Mouse (Mus musculus) inflammation-experienced regulatory T-cells (primary cell): ENCODE results near the gene Tmub2. TPM values are rescaled to one million over a fixed set of nuclear protein-coding genes. Genes with fewer than 3 reads are reported as not detected.

Experiments
- polyA plus RNA-seq, 2 experiments: library from polyadenylated mRNA; unstranded; fragments of 100-300 nt; shearing (Covaris generic); gene quantifications; one replicate each; pipeline ENCODE4 v1.2.1; 2017

Gene Tmub2
- polyA plus RNA-seq: 10 to 100 TPM; 58.4 to 59.3 TPM

GRCm38 (mm10) chr11:102284501-102285094 is at the start of gene Tmub2:
Gene Tmub2 (plus strand): TSS chr11:102284931.

GRCm38 (mm10) chr11:102248630-102249230 is 36.0 kb upstream of the Tmub2 start, which contains the start of gene BC030867:
Gene BC030867 (plus strand): TSS chr11:102248882.

GRCm38 (mm10) chr11:102268520-102269244 is 16.0 kb upstream of the Tmub2 start, which contains the start of gene Asb16:
Gene Asb16 (plus strand): TSS chr11:102268743.

GRCm38 (mm10) chr11:102296491-102297472 is 12.1 kb downstream of the Tmub2 start, which contains the start of gene Atxn7l3:
Gene Atxn7l3 (minus strand): TSS chr11:102296631.

GRCm38 (mm10) chr11:102319410-102319792 is 34.7 kb downstream of the Tmub2 start, which contains the start of gene Ubtf:
Gene Ubtf (minus strand): TSS chr11:102319742.

Other genes with a start within 250 kb of the Tmub2 start
- under 1 TPM in 1 of 2 experiments, not detected in 1; 0.93 TPM for gene Cd300lg, start 243.4 kb upstream of the Tmub2 start, polyA plus RNA-seq
- 1 to 10 TPM; 3.1 to 4.8 TPM for gene Mpp2, start 196.4 kb upstream of the Tmub2 start, polyA plus RNA-seq
- gene Ppy, start 183.6 kb upstream of the Tmub2 start, polyA plus RNA-seq: not detected
- not detected for gene Pyy, start 177.1 kb upstream of the Tmub2 start, polyA plus RNA-seq
- gene Nags, start 139.4 kb upstream of the Tmub2 start, polyA plus RNA-seq: under 1 TPM in 1 of 2 experiments, not detected in 1; 0.89 TPM
- gene Tmem101, start 128.5 kb upstream of the Tmub2 start, polyA plus RNA-seq: 10 to 100 TPM in 1 of 2 experiments, 1 to 10 TPM in 1; 7.5 to 12.3 TPM
- gene Lsm12, start 99.6 kb upstream of the Tmub2 start, polyA plus RNA-seq: 10 to 100 TPM; 47.6 to 52.8 TPM
- gene G6pc3, start 95.3 kb upstream of the Tmub2 start, polyA plus RNA-seq: 10 to 100 TPM; 37.7 to 48.2 TPM
- gene Hdac5, start 54.8 kb upstream of the Tmub2 start, polyA plus RNA-seq: 10 to 100 TPM; 21.2 to 52.7 TPM
- gene BC030867, start 36.0 kb upstream of the Tmub2 start, polyA plus RNA-seq: 1 to 10 TPM in 1 of 2 experiments, under 1 TPM in 1; 0.36 to 1.0 TPM
- gene Asb16, start 16.2 kb upstream of the Tmub2 start, polyA plus RNA-seq: not detected
- gene Atxn7l3, start 11.7 kb downstream of the Tmub2 start, polyA plus RNA-seq: 10 to 100 TPM; 14.7 to 17.3 TPM
- gene Ubtf, start 34.8 kb downstream of the Tmub2 start, polyA plus RNA-seq: 100 to 1,000 TPM; 122 to 151 TPM
- gene Slc4a1, start 81.3 kb downstream of the Tmub2 start, polyA plus RNA-seq: under 1 TPM in 1 of 2 experiments, not detected in 1; 0.13 TPM
- 10 to 100 TPM; 15.9 to 27.0 TPM for gene Rundc3a, start 108.5 kb downstream of the Tmub2 start, polyA plus RNA-seq
- gene Slc25a39, start 123.0 kb downstream of the Tmub2 start, polyA plus RNA-seq: 10 to 100 TPM; 72.9 to 85.5 TPM
- 10 to 100 TPM; 43.3 to 59.5 TPM for gene Grn, start 145.4 kb downstream of the Tmub2 start, polyA plus RNA-seq
- gene Fam171a2, start 162.8 kb downstream of the Tmub2 start, polyA plus RNA-seq: under 1 TPM; 0.70 to 0.88 TPM
- gene Itga2b, start 185.2 kb downstream of the Tmub2 start, polyA plus RNA-seq: 1 to 10 TPM in 1 of 2 experiments, not detected in 1; 1.4 TPM